Mouse (Mus musculus): ENCODE measurements at regions not wholly inside any gene's neighbourhood (a gene's known extent, or its start where the extent isn't known, plus 50 kb on each side); places are given as distances from the start of the nearest gene placed in this dataset.
"Not testable (repeated sequence)": the region's sequence is repeated elsewhere in the genome, so short reads cannot be mapped to it uniquely, and the experiment has no call there.

DNA sequence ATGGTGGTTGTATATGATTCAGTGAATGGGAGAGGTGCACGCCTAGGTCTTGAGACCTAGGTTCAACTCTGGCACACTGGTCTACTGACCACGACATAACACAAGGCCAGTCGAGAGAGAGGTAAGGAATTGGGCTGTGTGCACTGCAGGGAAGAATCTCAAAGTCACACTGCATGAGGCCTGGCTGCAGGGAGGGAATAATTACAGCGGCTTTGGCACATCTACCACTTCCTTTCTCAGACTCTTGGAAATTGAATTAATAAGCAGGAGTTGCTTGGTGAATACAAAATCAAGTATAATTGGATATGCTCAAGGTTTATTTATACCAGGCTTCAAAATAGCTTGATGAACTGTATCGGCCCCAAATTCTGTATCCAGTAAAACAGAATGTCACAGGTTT is 93.9 kb upstream of the Vldlr start:
- Histone ChIP-seq H3K27me3 (ENCODE audit: insufficient read depth, poor library complexity, severe bottlenecking) (no peaks in the 10 kb centered on the region), H3K9me3 (no peaks in the 10 kb centered on the region), H3K4me3 (no peak overlapping the region), H3K36me3 (no peaks in the 10 kb centered on the region), H3K27ac (no peak overlapping the region), H3K4me1 (no peaks in the 10 kb centered on the region)
- 79% methylated on average over 5 of the region's 5 CpGs for WGBS
- no peak for DNase-seq (ENCODE audit: low spot score)

DNA sequence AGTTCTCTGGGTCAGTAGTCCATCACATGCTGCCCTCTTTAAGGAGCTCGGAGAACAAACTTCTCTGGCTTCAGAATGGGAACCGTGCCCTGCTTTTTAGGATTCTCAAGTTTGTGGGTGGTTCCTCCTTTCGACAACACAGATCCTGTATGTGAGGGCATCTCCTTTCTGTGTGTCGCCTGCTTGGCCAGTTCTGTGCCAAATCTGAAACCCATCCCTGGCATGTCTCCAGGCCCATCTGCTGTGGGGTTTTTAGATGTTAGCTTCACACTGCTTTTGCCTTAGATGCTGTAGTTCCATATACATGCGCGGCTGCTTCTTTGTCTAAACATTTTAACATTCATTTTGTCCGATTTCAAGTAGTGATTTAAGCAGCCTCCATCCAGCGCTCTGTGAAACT is 93.0 kb upstream of the Vldlr start:
- H3K9me3 ChIP-seq = no peaks in the 10 kb centered on the region
- no peaks in the 10 kb centered on the region for H3K36me3 ChIP-seq
- H3K27me3 ChIP-seq (ENCODE audit: insufficient read depth, poor library complexity, severe bottlenecking) = no peaks in the 10 kb centered on the region
- 85% methylated on average over 8 of the region's 8 CpGs for WGBS
- H3K4me3 ChIP-seq = no peak overlapping the region
- DNase-seq (ENCODE audit: low spot score) = peak; percentile 10
- H3K27ac ChIP-seq = no peak overlapping the region
- H3K4me1 ChIP-seq = no peaks in the 10 kb centered on the region

DNA sequence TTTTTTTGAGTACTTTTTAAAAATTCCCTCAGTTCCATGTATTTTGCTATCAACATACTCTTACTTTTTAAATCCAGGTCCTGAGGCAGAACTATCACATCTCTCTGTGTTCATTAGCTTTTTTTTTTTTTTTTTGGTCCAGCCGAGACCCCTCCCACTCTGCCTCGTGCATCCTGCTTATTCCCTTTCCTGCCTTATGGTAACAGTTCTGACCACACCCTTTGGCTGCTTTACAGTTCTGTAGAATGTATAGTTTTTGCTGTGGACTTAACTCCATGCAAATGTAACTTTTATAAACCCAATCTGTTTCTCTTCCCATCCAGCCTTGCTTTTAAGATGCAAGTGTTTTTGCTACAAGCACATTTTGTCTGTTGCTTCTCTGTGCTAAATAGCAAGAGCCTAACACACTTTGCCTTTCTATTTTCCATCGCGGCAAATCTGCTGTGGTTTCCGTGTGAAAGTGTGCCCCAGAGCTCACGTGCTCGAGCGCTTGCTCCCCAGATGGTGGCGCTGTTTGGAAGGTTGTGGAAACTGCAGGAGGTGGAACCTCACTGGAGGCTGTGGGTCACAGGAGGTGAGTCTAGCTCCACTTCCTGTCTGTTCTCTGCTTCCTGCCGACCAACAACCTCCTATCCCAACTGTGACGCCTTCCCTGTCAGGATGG is 92.3 kb upstream of the Vldlr start:
- H3K4me1 ChIP-seq = no peaks in the 10 kb centered on the region
- H3K4me3 ChIP-seq = no peak overlapping the region
- no peaks in the 10 kb centered on the region for H3K9me3 ChIP-seq
- 61% methylated on average over 11 of the region's 11 CpGs for WGBS
- no peaks in the 10 kb centered on the region for H3K36me3 ChIP-seq
- H3K27ac ChIP-seq = no peak overlapping the region
- no peaks in the 10 kb centered on the region for H3K27me3 ChIP-seq (ENCODE audit: insufficient read depth, poor library complexity, severe bottlenecking)
- peak; percentile 76 for DNase-seq (ENCODE audit: low spot score)

DNA sequence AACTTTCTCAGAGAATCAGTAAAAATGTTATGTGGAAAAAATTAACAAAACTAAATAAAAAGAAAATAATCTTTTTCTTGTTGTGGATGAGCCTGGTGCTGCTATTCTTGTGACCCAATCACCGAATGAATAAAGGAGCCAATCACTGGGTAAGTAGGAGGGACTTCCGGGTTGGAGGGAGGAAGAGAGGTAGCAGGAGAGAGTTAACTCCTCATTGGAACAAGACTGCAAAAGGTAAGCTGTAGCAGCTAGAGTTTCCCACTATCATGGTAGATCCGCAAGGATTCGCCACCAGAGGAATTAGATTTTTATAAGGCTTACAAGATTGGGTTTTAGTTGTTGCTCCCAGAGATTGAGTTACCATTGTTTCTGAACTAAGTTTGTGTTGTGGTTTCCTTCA is 87.8 kb upstream of the Vldlr start:
- not testable (repeated sequence) for H3K4me3 ChIP-seq; H3K27me3 ChIP-seq (ENCODE audit: insufficient read depth, poor library complexity, severe bottlenecking); H3K9me3 ChIP-seq; H3K27ac ChIP-seq; DNase-seq (ENCODE audit: low spot score); H3K4me1 ChIP-seq; H3K36me3 ChIP-seq
- 90% methylated on average over 4 of the region's 4 CpGs for WGBS

DNA sequence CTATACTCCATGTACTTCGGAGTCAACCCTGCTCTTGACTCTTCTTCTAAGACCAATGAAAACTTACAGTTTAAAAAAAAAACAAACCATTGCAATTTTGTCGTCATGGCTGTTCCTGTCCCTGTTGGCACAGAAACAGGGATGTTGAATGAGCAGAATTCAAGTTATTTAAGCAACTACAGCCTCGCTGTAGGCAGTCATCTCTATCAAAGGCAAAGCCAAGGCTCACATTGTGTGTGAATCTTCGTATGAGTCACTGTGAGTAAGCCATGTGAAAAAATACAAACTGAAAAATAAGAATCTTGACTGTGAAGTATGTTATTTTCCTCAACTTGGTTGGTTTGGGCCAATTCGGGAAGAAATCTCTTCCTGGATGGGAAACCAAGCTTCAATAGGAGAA is 81.9 kb upstream of the Vldlr start:
- DNase-seq (ENCODE audit: low spot score) = no peak
- no peak overlapping the region for H3K4me3 ChIP-seq
- H3K9me3 ChIP-seq = no peaks in the 10 kb centered on the region
- WGBS = 78% methylated on average over 5 of the region's 5 CpGs
- H3K27me3 ChIP-seq (ENCODE audit: insufficient read depth, poor library complexity, severe bottlenecking) = no peaks in the 10 kb centered on the region
- no peaks in the 10 kb centered on the region for H3K4me1 ChIP-seq
- H3K36me3 ChIP-seq = no peaks in the 10 kb centered on the region
- no peak overlapping the region for H3K27ac ChIP-seq

DNA sequence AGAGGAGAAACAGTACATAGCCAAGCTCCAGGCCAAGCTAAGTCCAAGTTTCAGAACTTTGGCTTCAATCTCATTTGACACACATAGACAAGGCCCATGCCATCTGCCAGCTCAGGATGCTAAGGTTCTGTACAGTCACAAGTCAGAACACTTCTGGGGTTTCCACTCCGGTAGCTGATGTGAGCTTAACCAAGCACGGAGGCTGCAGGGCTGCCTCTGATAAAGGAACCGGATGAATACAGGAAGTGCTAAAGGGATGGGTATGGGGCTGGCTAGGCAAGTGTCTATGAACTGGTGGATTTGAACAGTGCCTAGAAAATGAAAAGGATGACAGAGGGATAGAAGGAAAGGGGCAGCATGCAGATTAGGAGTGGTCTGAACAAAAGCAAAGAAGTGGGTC is 75.4 kb upstream of the Vldlr start:
- H3K27ac ChIP-seq = no peak overlapping the region
- peaks cover 2% of the 10 kb centered on the region; the same call in 1 of the 2 replicates for H3K4me1 ChIP-seq
- DNase-seq (ENCODE audit: low spot score) = no peak
- 0 out of 2 replicates have a peak, but pooled peaks cover 4% of the 10 kb centered on the region for H3K9me3 ChIP-seq
- no peaks in the 10 kb centered on the region for H3K27me3 ChIP-seq (ENCODE audit: insufficient read depth, poor library complexity, severe bottlenecking)
- H3K4me3 ChIP-seq = no peak overlapping the region
- no peaks in the 10 kb centered on the region for H3K36me3 ChIP-seq
- WGBS = 58% methylated on average over 3 of the region's 3 CpGs

DNA sequence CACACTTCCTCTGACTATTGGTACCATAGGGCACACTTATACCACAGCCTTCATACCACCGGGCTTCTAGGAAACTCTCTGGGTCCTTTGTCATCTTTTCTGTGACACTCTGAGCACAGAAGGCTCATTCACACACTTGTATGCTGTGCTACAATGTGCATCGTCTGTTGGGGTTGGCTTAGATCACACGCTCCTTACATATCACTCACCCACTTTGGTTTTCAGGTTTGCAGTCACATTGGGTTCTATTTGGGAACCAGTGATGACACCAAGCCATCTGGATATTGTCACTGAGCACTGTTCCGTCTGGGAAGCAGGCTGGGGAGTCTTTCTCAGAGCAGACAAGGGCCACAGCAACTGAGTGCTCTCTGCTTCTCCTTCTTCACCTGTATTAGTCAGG is 74.1 kb upstream of the Vldlr start:
- no peaks in the 10 kb centered on the region for H3K27me3 ChIP-seq (ENCODE audit: insufficient read depth, poor library complexity, severe bottlenecking)
- no peak overlapping the region for H3K27ac ChIP-seq
- no peak for DNase-seq (ENCODE audit: low spot score)
- H3K36me3 ChIP-seq = no peaks in the 10 kb centered on the region
- 74% methylated on average over 4 of the region's 4 CpGs for WGBS
- H3K4me3 ChIP-seq = no peak overlapping the region
- 0 out of 2 replicates have a peak, but pooled peaks cover 4% of the 10 kb centered on the region for H3K9me3 ChIP-seq
- H3K4me1 ChIP-seq = peaks cover 5% of the 10 kb centered on the region; the same call in 1 of the 2 replicates

DNA sequence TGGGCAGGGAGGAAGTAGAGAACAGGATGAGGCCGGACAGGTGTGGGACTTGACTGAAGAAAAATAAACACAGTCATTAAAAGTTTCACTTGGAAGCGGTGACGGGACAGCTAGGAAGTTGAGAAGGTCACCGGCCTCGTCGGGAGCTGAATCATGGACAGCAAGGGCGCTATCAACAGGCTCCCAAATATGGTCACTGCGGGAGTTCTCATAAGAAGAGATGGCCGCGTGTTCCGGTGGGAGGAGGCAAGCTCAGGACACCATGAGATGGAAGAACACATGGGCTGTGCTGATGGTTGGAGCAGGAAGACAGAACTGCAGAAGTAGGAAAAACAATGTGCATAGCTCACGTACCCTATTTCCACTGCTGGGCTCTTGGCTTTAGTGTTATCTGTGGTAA is 68.9 kb upstream of the Vldlr start:
- no peak for DNase-seq (ENCODE audit: low spot score)

DNA sequence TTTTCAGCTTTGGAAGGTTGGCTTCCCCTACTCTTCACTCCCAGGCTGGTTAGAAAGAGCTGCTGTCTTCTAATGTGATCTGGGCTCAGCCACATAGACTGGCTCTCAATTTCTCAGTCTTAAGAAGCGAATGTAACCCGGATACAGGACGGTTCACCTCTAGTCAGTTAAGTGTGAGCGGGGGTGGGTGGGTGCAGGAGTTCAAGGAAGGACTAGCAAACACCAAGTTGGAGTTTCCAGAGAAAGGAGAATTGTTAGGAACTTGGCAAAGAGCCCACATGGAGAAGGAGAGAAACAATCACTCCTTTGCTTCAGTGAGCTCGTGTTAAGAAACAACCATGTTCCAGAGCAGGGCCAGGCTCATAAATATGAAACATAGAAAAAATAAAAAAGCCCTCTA is 68.0 kb upstream of the Vldlr start:
- Histone ChIP-seq H3K9me3 (no peaks in the 10 kb centered on the region), H3K36me3 (no peaks in the 10 kb centered on the region), H3K27me3 (ENCODE audit: insufficient read depth, poor library complexity, severe bottlenecking) (no peaks in the 10 kb centered on the region), H3K27ac (0 out of 2 replicates have a peak overlapping the region, but pooled peaks have one; percentile 56), H3K4me3 (no peak overlapping the region), H3K4me1 (peaks cover 12% of the 10 kb centered on the region; the same call in 1 of the 2 replicates)
- DNase-seq (ENCODE audit: low spot score) = no peak
- 67% methylated on average over 5 of the region's 5 CpGs for WGBS

More for the DNA sequence above, 68.9 kb upstream of the Vldlr start:
- Histone ChIP-seq H3K27ac (no peak overlapping the region), H3K4me3 (no peak overlapping the region), H3K4me1 (peaks cover 12% of the 10 kb centered on the region; the same call in 1 of the 2 replicates), H3K36me3 (no peaks in the 10 kb centered on the region), H3K9me3 (no peaks in the 10 kb centered on the region), H3K27me3 (ENCODE audit: insufficient read depth, poor library complexity, severe bottlenecking) (no peaks in the 10 kb centered on the region)
- 50% methylated on average over 12 of the region's 12 CpGs for WGBS

DNA sequence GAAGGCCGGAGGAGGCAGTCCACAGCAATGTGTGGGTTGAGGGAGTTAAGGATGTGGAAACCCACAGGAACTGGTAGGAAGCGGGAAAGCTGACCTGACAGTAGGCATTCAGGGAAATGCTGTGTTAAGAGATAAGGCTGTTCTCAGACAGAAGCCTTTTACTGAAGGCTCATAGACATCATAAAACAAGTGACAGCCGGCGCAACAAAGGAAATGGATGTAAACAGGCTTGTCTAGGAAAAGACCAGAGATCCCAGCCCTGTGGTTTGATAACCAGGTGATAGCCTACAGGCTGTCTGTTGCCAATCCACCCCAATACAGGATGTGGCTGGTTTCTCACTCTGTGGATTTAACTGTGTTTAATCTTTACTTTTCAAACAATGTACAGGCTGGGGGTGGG is 66.7 kb upstream of the Vldlr start:
- no peaks in the 10 kb centered on the region for H3K27me3 ChIP-seq (ENCODE audit: insufficient read depth, poor library complexity, severe bottlenecking)
- H3K27ac ChIP-seq = no peak overlapping the region; the same call in 1 of the 2 replicates
- H3K4me1 ChIP-seq = peaks cover 12% of the 10 kb centered on the region; the same call in 1 of the 2 replicates
- no peak for DNase-seq (ENCODE audit: low spot score)
- H3K9me3 ChIP-seq = no peaks in the 10 kb centered on the region
- no peak overlapping the region for H3K4me3 ChIP-seq
- H3K36me3 ChIP-seq = no peaks in the 10 kb centered on the region
- WGBS = 33% methylated on average over 4 of the region's 4 CpGs

DNA sequence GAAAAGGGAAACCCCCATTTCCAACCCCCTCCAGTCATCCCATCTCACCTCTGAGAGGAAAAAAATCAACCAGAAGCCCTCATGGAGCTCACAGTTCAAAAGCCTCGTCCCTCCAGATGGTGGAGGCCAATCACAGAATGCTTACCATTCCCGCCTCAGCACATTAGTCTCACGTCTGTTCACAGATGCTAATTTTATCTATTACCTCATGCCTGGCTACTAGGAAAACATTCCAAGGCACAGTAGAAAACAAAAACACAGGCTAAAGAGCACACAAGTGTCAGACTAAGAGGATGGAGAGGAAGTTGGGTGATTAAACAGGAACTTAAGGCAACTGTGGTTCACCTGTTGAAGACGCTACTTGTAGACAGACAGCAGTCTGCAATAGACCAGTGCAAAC is 54.4 kb upstream of the Vldlr start:
- no peak for DNase-seq (ENCODE audit: low spot score)
- H3K27me3 ChIP-seq (ENCODE audit: insufficient read depth, poor library complexity, severe bottlenecking) = no peaks in the 10 kb centered on the region
- no peaks in the 10 kb centered on the region for H3K36me3 ChIP-seq
- no peak overlapping the region for H3K27ac ChIP-seq
- H3K4me3 ChIP-seq = no peak overlapping the region
- 48% methylated on average over 4 of the region's 4 CpGs for WGBS
- H3K9me3 ChIP-seq = no peaks in the 10 kb centered on the region
- H3K4me1 ChIP-seq = no peaks in the 10 kb centered on the region
